Comparison of ENCODE assay signal across 24 mouse cellular contexts in the genomic region with DNA sequence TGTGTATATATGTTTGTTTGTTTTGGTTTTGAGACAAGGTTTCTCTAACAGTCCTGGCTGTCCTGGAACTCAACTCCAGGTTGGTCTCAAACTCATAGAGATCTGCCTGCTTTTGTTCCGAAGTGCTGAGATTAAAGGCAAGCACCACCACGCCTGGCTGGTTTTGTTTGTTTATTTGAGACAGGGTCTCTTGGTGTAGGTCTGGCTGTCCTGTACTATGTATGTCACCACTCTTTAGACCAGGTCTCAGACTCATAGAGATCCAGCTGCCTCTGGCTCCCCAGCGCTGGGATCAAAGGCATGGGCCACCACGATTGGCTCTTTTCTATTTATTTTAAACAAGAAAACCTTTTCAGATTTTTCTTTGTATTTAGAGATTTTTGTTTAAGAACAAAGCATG.
DNase-seq lines count a peak whose midpoint lies in the region; ATAC-seq and TF ChIP-seq lines count a peak whose summit lies in the region.
"Had no signal": no experiment of that assay in that cellular context is flagged by ENCODE, and none has a peak within 500 bp of the region (broad histone marks: within the 10 kb centered on the region; RNA-seq: fewer than 3 reads in every experiment).

No protein-coding gene starts in this region.

- no peaks in the 10 kb centered on the region for H3K4me1 ChIP-seq in hindbrain, embryonic 11.5 days (replicated peaks; ENCODE audit: control insufficient read depth, insufficient read depth, low read length)
- no peaks in the 10 kb centered on the region for H3K4me1 ChIP-seq in hindbrain, embryonic 16.5 days (ENCODE audit: control insufficient read depth, insufficient read depth, low read depth, low read length)
- peaks cover 13% of the 10 kb centered on the region for H3K4me1 ChIP-seq in limb, embryonic 10.5 days
- H3K4me1 ChIP-seq in forebrain, embryonic 14.5 days (ENCODE audit: control insufficient read depth, insufficient read depth, low read length), result peaks cover 4% of the 10 kb centered on the region; the same call in 1 of the 2 replicates
- H3K4me1 ChIP-seq: liver, embryonic 15.5 days; midbrain, embryonic 15.5 days; stomach, embryonic 15.5 days had no signal

- H3K4me2 ChIP-seq in hindbrain, embryonic 11.5 days (replicated peaks; ENCODE audit: low read depth, low read length), result no peak overlapping the region
- H3K4me2 ChIP-seq in hindbrain, embryonic 16.5 days (ENCODE audit: low read length), result no peak overlapping the region
- no peak overlapping the region for H3K4me2 ChIP-seq in forebrain, embryonic 14.5 days (ENCODE audit: low read length)
- H3K4me2 ChIP-seq: liver, embryonic 15.5 days; midbrain, embryonic 15.5 days; stomach, embryonic 15.5 days had no signal

- no peak for TF ChIP-seq POLR2A in brain, embryonic 14.5 days (IDR thresholded peaks at IDR 0.05; ENCODE audit: borderline replicate concordance, extremely low read depth, insufficient read depth, insufficient read length, poor library complexity, severe bottlenecking)

- H3K4me3 ChIP-seq in hindbrain, embryonic 11.5 days (ENCODE audit: low read depth, low read length), result no peak overlapping the region
- H3K4me3 ChIP-seq in hindbrain, embryonic 16.5 days (ENCODE audit: low read length), result no peak overlapping the region
- H3K4me3 ChIP-seq in limb, embryonic 10.5 days, result no peak overlapping the region
- no peak overlapping the region for H3K4me3 ChIP-seq in forebrain, embryonic 14.5 days (ENCODE audit: low read depth, low read length)
- H3K4me3 ChIP-seq: heart, adult 2 months; liver, embryonic 15.5 days; midbrain, embryonic 15.5 days; stomach, embryonic 15.5 days had no signal

- H3K27me3 ChIP-seq in hindbrain, embryonic 11.5 days (ENCODE audit: control insufficient read depth, insufficient read depth, low read length), result no peaks in the 10 kb centered on the region
- no peaks in the 10 kb centered on the region for H3K27me3 ChIP-seq in hindbrain, embryonic 16.5 days (replicated peaks; ENCODE audit: control insufficient read depth, insufficient read depth, low read length)
- H3K27me3 ChIP-seq in limb, embryonic 10.5 days (ENCODE audit: low read depth, poor library complexity, severe bottlenecking), result no peaks in the 10 kb centered on the region
- H3K27me3 ChIP-seq in forebrain, embryonic 14.5 days (replicated peaks; ENCODE audit: control insufficient read depth, insufficient read depth, low read length), result no peaks in the 10 kb centered on the region
- H3K27me3 ChIP-seq: liver, embryonic 15.5 days; midbrain, embryonic 15.5 days; stomach, embryonic 15.5 days had no signal

- no peaks in the 10 kb centered on the region for H3K9me3 ChIP-seq in hindbrain, embryonic 11.5 days (ENCODE audit: control insufficient read depth, low read length)
- no peaks in the 10 kb centered on the region for H3K9me3 ChIP-seq in hindbrain, embryonic 16.5 days (ENCODE audit: control insufficient read depth, low read length)
- no peaks in the 10 kb centered on the region for H3K9me3 ChIP-seq in limb, embryonic 10.5 days (replicated peaks)
- H3K9me3 ChIP-seq in forebrain, embryonic 14.5 days (replicated peaks; ENCODE audit: control insufficient read depth, low read length), result no peaks in the 10 kb centered on the region
- H3K9me3 ChIP-seq: liver, embryonic 15.5 days; midbrain, embryonic 15.5 days; stomach, embryonic 15.5 days had no signal

- ATAC-seq in hindbrain, embryonic 11.5 days (ENCODE audit: low FRiP score), result no peak
- ATAC-seq in hindbrain, embryonic 16.5 days, result no peak
- ATAC-seq in forebrain, embryonic 14.5 days, result no peak
- ATAC-seq: CD4-positive, CD25-positive, alpha-beta regulatory T cell, adult 4 months; forebrain, embryonic 16.5 days; inflammation-experienced regulatory T-cells, adult 6 months; midbrain, embryonic 15.5 days had no signal

- 38% methylated on average over 4 of the region's 4 CpGs for WGBS in hindbrain, embryonic 11.5 days
- 51% methylated on average over 4 of the region's 4 CpGs for WGBS in hindbrain, embryonic 16.5 days
- WGBS in limb, embryonic 10.5 days, result 14% methylated on average over 4 of the region's 4 CpGs
- WGBS in forebrain, embryonic 14.5 days, result 29% methylated on average over 4 of the region's 4 CpGs

- peak; percentile 20 for DNase-seq in hindbrain, embryonic 11.5 days (ENCODE audit: low spot score)
- DNase-seq in brain, embryonic 14.5 days (ENCODE audit: low read depth), result peak; percentile 5
- DNase-seq in embryo, embryonic 9.5 days (ENCODE audit: extremely low spot score), result peak; percentile 43
- peak; percentile 32 for DNase-seq in limb, embryonic 10.5 days (ENCODE audit: low spot score)
- DNase-seq in forebrain, embryonic 14.5 days (ENCODE audit: low spot score), result no peak
- no peak for DNase-seq in gastrocnemius, postnatal 25 days
- DNase-seq: adrenal gland, postnatal 25 days; cerebellum, adult 9-11 months; gastrocnemius, postnatal 14 days; heart, adult 2 months; heart, postnatal 36 days; kidney, adult 9 months; layer of hippocampus, adult 9-11 months; liver; thymus, adult 18-20 months; thymus, postnatal 36 days had no signal

- H3K36me3 ChIP-seq in hindbrain, embryonic 11.5 days (ENCODE audit: control insufficient read depth, insufficient read depth, low read length), result no peaks in the 10 kb centered on the region
- no peaks in the 10 kb centered on the region for H3K36me3 ChIP-seq in hindbrain, embryonic 16.5 days (ENCODE audit: control insufficient read depth, insufficient read depth, low read length)
- no peaks in the 10 kb centered on the region for H3K36me3 ChIP-seq in limb, embryonic 10.5 days
- no peaks in the 10 kb centered on the region for H3K36me3 ChIP-seq in forebrain, embryonic 14.5 days (ENCODE audit: control insufficient read depth, insufficient read depth, low read length)
- H3K36me3 ChIP-seq: liver, embryonic 15.5 days; midbrain, embryonic 15.5 days; stomach, embryonic 15.5 days had no signal

- TF ChIP-seq CTCF in brain, embryonic 14.5 days (IDR thresholded peaks at IDR 0.05; ENCODE audit: borderline replicate concordance, extremely low read depth, insufficient read depth, insufficient read length), result no peak

- H3K9ac ChIP-seq in hindbrain, embryonic 11.5 days (ENCODE audit: low read depth, low read length), result no peak overlapping the region
- no peak overlapping the region for H3K9ac ChIP-seq in hindbrain, embryonic 16.5 days (ENCODE audit: low read depth, low read length)
- H3K9ac ChIP-seq in forebrain, embryonic 14.5 days (ENCODE audit: low read length), result no peak overlapping the region
- H3K9ac ChIP-seq: liver, embryonic 15.5 days; midbrain, embryonic 15.5 days; stomach, embryonic 15.5 days had no signal

- H3K27ac ChIP-seq in hindbrain, embryonic 11.5 days (ENCODE audit: low read depth, low read length), result no peak overlapping the region
- H3K27ac ChIP-seq in hindbrain, embryonic 16.5 days (ENCODE audit: low read depth, low read length), result no peak overlapping the region
- H3K27ac ChIP-seq in limb, embryonic 10.5 days, result peak overlapping the region; percentile 71; the same call in 1 of the 2 replicates
- H3K27ac ChIP-seq in forebrain, embryonic 14.5 days (ENCODE audit: low read depth, low read length), result no peak overlapping the region
- H3K27ac ChIP-seq: heart, adult 2 months; liver, embryonic 15.5 days; macrophage; midbrain, embryonic 15.5 days; stomach, embryonic 15.5 days had no signal

Comparison
In these comparisons a context has a peak if more than half of its experiments do, and no peak if none do; other contexts are left out.
1. DNase-seq: peak in hindbrain, embryonic 11.5 days (single experiment), brain, embryonic 14.5 days (single experiment), embryo, embryonic 9.5 days (single experiment) and limb, embryonic 10.5 days (single experiment); none in forebrain, embryonic 14.5 days (single experiment) and gastrocnemius, postnatal 25 days (single experiment).